Mouse (Mus musculus) heart, adult 9 months (tissue): ENCODE data around the gene Cracr2b.

Experiments used
- DNase-seq, 2 experiments: peaks; one replicate each; pipeline ENCODE4 v3.0.0; 2022; ENCODE audit warnings: low spot score in 2 of 2

The Cracr2b gene

DNA sequence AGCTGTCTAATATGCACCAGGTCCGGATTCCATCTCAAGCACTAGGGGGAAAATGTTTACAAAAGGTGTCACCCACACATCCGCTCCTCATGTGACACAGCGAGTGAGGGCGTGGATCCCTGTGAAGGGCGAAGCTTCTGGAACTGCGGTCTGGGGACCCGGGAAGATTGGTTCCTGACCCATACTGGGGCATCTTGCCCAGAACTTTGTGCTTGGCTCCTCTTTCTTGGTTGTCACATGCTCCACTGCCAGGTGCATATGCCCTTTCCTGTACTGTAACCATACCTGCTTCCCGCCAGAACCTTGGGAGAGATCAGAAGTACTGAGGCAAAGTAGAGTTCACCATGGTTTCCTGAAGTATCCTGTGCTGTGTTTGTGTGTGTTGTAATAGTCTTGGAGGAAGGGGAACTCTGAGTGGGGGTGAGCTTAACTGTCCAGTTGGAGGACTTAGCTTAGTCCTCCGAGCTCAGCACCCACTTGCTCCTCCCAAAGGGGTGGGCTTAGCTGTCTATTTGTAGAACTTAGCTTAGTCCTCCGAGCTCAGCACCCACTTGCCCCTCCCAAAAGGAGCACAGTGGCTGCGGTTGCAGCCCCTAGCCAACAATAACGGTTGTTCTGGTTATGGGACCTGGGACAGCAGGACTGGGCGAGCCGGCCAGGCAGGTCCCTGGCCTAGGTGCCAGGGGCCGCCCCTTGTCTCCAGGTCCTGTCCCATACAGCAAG lies at the start of gene Cracr2b:
Gene Cracr2b, plus strand, starts transcription at position 704 of the 723 bp plus-strand sequence.
- peak; percentile 56 to 66 for DNase-seq

DNA sequence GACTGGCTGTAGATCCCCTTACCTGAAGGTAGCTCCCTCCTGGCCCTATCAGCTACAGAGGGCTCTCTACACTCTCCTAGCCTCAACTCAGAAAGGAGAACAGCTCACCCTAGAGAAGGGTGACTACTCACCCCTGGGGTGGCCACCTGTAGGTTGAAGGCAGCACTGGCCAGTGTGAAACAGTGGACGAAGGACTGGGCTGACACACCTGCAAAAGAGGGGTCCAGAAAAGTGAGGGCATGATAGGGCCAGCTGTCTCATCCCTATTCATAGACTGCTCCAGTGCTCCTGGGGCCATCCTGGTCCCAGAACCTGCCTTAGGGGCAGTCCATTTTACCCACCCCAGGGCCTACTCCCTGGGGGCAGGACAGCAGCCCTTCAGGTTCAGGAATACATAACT lies 49.2 kb upstream of the Cracr2b start:
- DNase-seq: no peak

DNA sequence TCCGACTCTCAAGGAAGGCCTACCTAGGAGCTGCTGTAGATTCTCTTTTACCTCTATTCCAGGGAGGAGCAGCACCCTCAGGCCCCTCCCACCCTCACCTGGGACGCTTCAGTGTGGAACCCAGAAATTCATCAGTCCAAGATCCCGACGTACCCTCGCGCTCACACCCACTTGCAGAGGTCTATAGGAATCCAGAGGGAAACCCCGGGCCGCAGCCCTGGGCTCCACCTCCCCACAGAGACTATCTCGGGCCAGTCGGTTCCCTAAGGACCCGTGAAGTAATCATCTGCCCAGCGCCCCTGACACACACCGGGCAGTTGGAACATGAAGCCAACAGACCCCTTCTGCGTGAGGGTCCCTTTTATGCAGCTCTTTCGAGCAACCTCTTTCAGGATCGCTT lies 47.6 kb upstream of the Cracr2b start:
- DNase-seq: no peak

- DNase-seq: peak; percentile 97
Measured at GRCm38 (mm10) chr7:141413809-141414584, 46.9 kb upstream of the Cracr2b start, which contains the start of gene Gatd1. TSS of gene Gatd1 (minus strand) at chr7:141414136.

GRCm38 (mm10) chr7:141416144-141416841 lies 44.6 kb upstream of the Cracr2b start:
- DNase-seq: no peak

GRCm38 (mm10) chr7:141417731-141418681 lies 42.9 kb upstream of the Cracr2b start:
- no peak for DNase-seq

DNA sequence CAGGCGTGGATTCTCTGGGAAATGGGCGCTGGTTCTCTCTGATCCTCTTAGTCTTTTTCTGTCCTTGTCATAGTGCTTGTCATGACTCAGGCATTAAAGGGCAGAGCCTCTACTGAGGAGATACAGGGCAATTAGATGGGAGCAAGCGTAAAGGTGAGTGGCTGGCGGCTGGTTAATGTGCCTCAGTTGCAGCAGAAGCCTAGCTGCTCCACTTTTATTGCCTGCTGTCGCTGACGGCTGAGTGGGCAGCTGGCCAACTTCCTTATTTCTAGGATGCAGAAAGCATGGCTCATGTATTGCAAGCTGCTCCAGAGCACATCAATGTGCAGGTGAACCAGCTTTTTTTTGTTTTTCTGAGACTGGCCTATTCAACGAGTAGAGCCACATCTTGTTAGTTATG lies 41.9 kb upstream of the Cracr2b start:
- no peak for DNase-seq

DNA sequence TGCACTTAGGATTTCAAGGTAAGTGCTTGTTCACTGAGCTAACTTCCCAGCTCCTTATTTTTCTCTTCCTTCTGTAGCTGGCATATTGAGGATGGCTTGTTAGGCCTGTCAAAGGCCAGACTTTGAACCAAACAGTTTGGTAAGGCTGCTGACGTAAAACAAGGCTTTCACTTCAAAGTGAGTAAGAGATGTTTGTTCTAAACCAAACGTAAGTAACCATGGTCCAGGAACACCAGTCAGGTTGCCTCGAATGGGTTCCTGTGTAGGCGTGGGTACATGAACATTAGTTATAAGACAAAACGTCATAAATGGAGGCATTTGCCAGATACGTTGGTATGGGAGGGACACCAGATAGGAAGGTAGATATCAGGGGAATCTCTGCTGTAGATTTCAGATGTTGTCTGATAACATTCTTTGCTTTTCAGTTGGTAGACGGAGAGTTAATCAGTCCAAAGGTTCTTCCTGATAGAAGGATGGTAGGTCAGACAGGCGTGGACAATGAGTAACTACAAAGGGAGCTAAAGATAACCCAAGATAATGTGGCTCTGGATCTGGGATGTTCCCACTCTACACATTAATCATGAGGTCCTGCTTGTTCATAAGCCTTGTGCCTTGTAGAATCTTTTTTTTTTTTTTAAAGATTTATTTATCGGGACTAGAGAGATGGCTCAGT lies 40.7 kb upstream of the Cracr2b start:
- no peak for DNase-seq

DNA sequence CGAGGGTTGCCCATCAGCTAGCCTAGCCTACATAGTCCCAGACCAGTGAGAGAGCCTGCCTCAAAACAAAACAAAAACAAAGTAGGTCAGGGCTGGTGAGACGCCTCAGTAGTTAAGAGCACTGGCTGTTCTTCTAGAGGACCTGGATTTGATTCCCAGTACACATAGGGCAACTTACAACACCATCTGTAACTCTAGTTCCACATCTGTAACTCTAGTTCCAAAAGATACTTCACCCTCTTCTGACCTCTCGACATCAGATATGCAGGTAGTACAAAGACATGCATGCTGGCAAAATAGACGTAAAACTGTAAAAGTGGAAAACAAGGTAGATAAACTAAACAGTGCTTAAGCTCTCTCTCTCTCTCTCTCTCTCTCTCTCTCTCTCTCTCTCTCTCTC lies 37.1 kb upstream of the Cracr2b start:
- no peak for DNase-seq

DNA sequence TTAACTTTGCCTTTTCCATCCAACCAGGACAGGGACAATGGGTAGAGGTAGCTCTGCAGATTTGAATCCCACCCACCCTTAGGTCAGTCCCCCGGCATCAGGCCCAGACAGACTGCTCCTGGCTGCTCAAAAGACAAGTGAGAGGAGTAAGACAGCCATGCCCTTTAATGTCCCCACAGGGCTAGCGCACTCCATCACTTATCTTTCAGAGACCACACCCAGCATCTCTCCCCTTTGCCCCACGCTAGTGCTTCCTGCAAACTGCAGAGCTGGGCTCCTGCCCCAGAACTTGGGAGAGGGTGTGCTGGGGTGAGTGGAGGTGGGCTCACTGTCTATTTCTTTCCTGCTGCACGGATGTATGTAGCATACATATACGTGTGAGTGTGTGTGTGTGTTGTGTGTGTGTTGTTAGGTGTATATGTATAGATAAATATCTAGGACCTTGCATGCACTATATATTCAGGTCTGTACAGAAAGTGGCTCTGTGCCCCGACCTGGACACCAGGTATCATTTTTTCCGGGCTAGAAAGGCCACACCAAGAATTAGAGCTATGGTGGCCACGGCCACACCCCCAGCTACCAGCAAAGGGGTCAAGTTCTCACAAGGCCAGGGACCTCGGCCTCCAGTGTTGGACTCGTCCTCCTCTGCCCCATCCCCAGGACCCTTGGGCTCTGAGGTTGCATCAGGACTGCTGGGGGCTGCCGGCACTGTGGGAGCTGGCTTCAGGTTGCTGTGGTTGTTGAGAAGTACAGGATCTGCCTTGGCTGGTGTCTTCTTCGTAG lies 33.8 kb upstream of the Cracr2b start:
- DNase-seq: no peak

DNA sequence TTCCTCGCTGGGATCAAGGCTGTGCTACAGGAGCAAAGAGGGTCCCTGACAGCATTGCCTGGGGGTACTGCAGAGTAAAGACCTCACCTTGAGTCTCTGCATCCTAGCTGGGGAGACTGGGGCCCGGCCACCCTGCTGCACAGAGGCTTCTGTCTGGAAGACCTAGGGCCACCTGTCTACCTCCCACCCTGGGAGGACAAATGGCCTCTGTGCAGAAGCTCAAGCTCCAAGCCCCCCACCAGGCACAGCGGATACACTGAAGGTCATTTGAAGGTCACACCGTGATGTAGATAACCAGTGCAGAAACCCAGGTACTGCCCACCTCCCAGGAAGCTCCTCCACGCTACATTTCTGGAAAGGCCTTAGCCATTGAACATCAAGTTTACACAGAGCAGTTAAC lies 32.2 kb upstream of the Cracr2b start:
- DNase-seq: no peak

DNA sequence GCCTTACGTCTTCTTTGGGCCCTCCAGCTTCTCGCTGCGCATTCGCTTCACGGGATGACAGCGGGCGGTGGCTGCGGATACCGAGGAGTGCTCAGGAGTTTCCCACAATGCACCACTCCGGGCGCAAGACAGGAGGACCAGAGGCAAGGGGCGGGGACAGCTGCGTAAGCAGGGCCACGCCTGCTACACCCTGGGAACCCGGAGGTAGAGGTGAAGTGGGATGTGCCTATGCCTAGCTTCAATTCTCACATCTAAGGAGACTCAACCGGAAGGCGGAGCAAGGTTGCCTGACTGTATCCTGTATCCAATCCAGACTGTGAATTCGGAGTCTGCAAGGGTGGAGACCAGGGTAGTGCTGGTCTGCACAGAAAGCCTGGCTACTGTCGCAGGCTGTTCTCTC lies 31.6 kb upstream of the Cracr2b start, which contains the start of gene Cend1:
Gene Cend1, minus strand, starts transcription at position 182 of the 400 bp plus-strand sequence.
- DNase-seq: no peak

- no peak for DNase-seq
Measured at GRCm38 (mm10) chr7:141429840-141430584, 30.9 kb upstream of the Cracr2b start.

- no peak for DNase-seq
Measured at GRCm38 (mm10) chr7:141430585-141431240, 30.2 kb upstream of the Cracr2b start.

GRCm38 (mm10) chr7:141431434-141432185 lies 29.3 kb upstream of the Cracr2b start:
- DNase-seq: no peak

DNA sequence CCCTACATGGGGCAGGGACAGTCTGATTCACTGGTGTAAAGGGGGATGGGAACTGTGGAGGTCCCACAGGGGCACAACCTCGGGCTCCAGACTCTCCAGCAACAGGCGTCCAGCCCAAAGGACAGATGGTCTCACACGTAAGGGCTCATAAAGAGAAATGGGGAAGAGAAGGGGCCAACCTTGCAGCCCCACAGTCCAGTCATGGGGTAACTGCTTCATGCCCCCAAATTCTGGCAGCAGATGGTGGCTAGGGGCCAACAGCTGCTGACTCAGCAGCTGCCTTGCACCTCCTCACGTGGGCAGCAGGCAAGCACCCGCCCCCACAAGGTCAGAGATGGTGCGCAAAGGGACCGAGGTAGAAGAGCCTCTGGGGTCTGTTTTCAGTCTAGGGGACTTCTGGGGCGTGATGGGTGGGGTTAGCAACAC lies 28.7 kb upstream of the Cracr2b start:
- no peak for DNase-seq

GRCm38 (mm10) chr7:141432741-141433516 lies 28.0 kb upstream of the Cracr2b start:
- DNase-seq: peak in 1 of 2 experiments; percentile 79
